Mouse (Mus musculus) layer of hippocampus, postnatal 10 days (tissue): ENCODE results near the gene Ipmk. TPM values are rescaled to one million over a fixed set of nuclear protein-coding genes. Genes with fewer than 3 reads are reported as not detected.
"Not testable (repeated sequence)": the region's sequence is repeated elsewhere in the genome, so short reads cannot be mapped to it uniquely, and the experiment has no call there.

Experiments
- DNase-seq, 2 experiments: peaks; one replicate each; pipeline ENCODE4 v3.0.0; 2021; ENCODE audit warnings: low spot score in 2 of 2
- total RNA-seq, 2 experiments: library from RNA; stranded (reverse); gene quantifications; 2 replicates each; pipeline ENCODE4 v1.2.3; 2021

Gene Ipmk
- total RNA-seq, 2 experiments from 2014 or later, result 32.5 to 33.6 TPM

DNA sequence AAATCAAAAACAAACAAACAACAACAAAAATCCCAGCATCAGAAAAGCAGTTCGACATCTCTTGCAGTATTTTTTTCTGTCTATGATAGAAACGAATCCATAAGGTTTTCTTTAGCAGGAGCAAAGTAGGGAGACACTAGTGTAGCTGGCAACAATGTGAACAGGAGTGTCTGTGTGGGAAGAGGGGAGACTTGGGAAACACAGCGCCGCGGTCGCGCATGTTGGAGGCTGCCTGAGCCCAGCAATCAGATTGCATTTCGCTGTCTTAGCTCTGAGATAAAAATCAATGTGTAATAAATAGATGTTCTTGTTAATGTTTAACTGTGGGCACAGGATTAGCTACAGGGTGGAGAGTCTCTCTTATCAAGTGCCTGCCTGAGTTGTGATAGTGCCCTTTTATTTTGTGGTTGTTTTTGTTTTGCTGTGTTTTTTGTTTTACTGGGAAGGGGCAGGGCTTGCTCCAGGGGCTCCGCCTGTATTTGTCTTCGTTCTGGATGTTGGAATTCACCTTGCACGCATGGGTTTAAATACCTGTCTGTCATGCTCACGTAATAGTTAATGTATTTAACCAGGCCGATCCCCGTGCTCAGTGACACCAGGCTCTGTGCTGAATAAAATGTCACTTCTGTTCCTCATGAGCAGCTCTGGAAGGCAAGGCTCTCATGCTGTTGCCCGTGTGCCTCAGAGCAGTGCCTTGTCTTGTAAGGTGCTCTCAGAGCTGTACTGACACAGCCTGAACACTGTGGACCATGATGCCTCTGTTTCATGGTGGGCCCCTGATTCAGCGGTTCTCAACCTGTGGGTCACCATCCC, 20.8 kb downstream of the Ipmk start:
- DNase-seq, result no peak

- no peak for DNase-seq
These were observed 21.9 kb downstream of the Ipmk start for GRCm38 (mm10) chr10:71369466-71369865.

GRCm38 (mm10) chr10:71371881-71372280, 24.3 kb downstream of the Ipmk start:
- DNase-seq, result no peak

GRCm38 (mm10) chr10:71373706-71374105, 26.1 kb downstream of the Ipmk start:
- no peak for DNase-seq

DNA sequence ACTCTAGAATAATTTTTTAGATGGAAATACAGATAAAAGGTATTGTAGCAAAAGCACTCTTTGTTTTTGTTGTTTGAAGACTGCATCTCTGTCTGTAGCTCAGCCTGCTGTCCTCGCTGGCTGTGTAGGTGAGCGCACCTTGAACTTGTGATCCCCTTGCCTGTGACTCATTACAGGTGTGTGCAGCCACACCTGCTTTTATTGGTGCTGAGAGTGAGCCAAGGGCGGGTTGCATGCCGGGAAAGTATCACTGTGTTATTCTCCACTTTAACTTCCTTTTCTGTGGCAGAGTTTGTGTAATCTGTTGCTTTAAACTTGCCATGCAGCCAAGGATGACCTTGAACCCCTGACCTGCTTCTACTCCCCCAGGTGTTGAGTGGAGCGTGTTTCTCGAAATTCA, 28.5 kb downstream of the Ipmk start:
- no peak for DNase-seq

- DNase-seq, result no peak
These were observed 32.8 kb downstream of the Ipmk start for GRCm38 (mm10) chr10:71380406-71380805.

DNA sequence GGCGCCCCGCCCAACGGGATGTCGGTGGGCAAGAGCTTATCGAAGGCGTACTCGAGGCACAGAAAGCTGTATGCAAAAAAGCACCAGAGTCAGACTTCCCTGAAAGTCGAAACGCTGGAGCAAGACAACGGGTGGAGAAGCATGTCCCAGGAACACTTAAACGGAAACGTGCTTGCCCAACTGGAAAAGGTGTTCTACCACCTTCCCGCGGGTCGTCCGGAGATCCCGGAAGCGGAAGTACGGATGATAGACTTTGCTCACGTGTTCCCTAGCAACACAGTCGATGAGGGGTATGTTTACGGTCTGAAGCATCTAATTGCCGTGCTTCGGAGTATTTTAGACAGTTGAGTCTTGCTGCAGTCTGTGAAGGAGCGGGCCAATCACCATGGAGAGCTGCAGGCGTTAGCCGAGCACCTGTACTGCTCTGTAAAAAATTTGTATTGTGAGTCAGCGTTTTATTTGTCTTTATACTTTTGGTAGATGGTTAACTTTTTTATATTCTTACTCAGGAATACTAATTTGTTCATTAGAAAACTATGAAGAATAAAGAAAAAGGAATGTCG, 34.0 kb downstream of the Ipmk start:
- no peak for DNase-seq

DNA sequence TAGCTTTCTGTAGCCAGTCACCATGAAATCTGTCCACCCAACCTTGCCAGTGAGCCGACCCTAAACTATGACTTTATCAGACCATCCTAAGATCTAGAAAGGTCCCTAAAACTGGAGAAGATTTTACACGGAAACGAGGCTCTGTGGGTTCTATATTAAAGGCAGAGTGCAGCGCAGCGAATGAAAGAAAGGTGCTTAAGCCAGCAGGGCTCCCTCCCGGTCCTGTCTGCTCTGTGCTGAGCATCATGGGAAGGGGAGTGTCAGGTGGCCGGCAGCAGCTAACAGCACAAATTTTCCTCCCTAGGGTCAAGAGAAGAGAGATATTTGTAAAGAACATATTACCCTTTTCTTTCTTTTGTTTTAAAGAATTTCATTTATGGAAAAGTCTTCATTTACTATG, 34.5 kb downstream of the Ipmk start:
- no peak for DNase-seq

GRCm38 (mm10) chr10:71382858-71383551, 35.4 kb downstream of the Ipmk start:
- no peak for DNase-seq

GRCm38 (mm10) chr10:71383552-71383924, 36.0 kb downstream of the Ipmk start:
- DNase-seq, result not testable (repeated sequence)

DNA sequence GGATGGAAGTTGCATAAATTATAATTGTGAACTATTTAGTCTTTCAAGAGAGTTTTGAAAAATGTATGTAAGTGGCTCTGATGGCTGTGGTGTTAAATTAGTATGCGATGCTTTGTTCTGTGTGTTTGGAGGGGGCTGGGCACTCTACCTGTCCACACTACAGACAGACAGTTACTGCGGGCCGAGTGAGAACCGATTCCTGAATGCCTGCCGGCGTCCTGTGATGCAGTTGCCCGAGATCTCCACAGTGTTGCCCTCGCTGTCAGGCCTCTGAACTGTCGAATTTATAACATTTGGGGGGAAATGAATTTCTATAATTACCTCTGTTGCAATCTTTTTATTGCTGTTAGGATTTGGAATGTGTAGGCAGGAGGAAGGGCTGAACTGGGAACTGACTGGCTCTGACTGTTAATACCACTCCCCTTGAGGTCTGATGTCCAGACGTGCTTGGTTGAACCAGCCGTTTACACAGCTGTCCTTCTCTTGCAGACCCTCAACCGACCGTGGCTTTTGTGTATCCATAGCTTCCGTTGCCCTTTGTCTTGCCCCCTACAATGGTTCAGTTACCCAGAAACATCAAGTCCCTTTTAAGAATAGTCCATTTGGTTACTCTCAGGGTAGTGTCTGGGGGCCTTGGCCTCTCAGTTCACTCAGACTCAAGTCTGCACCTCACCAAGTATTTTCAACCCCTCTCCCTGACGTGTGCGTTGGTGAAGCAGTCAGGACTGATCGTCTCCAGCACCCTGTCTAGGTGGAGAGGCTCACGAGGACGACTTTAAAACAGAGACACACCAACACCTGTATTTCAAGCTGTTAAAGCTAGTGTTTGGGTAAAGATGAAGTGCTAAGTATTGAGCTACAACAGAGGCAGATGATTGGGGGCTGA, 36.8 kb downstream of the Ipmk start:
- no peak for DNase-seq

DNA sequence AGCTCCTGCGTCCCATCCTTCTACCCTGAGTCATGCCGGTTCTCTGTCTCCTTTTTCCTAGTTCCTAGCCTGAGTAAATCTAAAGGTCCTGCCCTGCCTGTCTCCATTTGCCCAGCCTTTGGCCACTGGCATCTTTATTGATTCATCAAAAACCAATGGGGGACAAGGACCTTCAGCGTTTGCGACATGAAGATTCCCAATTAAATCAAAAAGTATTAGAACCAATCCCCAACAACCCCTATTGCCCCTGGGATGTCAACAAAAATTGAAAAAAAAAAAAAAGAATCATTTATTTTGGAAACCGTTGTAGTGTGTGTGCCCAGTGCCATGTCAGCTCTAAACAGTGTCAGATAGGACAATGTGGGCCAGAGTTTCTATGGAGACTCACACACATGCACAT, 41.7 kb downstream of the Ipmk start:
- DNase-seq, result no peak

GRCm38 (mm10) chr10:71398383-71399145, 51.0 kb downstream of the Ipmk start:
- no peak for DNase-seq

GRCm38 (mm10) chr10:71399399-71399798, 51.8 kb downstream of the Ipmk start:
- no peak for DNase-seq

DNA sequence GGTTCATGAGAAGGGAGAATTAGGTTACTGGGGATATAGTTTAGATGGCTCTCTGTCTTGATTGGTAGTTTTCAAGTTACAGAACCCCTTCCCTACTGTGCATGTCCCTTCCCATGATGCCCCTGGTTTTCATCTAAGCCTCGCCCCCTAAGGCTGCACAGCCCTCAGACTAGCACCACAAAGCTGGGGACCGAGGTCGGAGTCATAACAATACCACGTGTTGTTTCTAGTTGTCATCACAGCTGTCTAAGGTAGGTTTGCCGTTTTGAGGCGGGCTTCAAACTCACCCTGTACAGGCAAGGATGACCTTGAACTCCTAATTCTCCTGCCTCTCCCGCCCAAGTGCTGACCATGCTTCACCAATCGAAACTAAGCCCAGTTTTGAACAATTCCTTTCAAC, 52.4 kb downstream of the Ipmk start:
- no peak for DNase-seq

GRCm38 (mm10) chr10:71400818-71401646, 53.5 kb downstream of the Ipmk start:
- DNase-seq, result no peak

DNA sequence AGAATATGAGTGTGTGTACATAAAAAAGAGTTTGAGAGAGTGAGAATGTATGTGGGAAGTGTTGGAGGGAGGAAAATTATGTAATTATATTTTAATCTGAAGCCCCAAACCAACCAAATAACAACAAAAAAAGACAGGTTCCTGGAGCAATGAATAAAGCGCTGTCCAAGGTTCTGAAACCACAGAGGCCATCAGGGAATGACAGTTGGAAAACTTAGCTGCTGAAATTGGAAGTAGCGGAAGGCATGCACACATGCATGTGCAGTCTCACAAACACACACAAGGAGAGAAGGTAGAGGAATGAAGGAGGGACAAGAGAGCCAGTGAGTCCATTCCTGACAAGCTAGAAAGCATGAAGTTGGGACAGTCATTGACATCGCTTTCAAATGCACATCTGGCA, 56.1 kb downstream of the Ipmk start:
- DNase-seq, result no peak

- no peak for DNase-seq
These were observed 58.1 kb downstream of the Ipmk start for GRCm38 (mm10) chr10:71405523-71406217.

GRCm38 (mm10) chr10:71409948-71410347, 62.4 kb downstream of the Ipmk start:
- no peak for DNase-seq
